Mouse (Mus musculus) gastrocnemius, postnatal 14 days (tissue): Measurements from ENCODE around the gene Spsb4. TPM values are rescaled to one million over a fixed set of nuclear protein-coding genes. Genes with fewer than 3 reads are reported as not detected.

Experiments used
- DNase-seq: peaks from one replicate; pipeline ENCODE4 v3.0.0; 2021; ENCODE audit warnings: mixed read lengths
- intact Hi-C: fragments of 180-260 bp; cut with DNase I; formaldehyde crosslinking; loops from one replicate; pipeline ENCODE4 v1.15.1; 2025; ENCODE audit warnings: low total_unique reads
- total RNA-seq, 2 experiments: library from RNA; stranded (reverse); gene quantifications; 2 replicates each; pipeline ENCODE4 v1.2.3; 2021

Spsb4 gene
- total RNA-seq, 2 experiments from 2014 or later, result 2.6 to 6.3 TPM

GRCm38 (mm10) chr9:96982940-96983339 is 35.7 kb downstream of the Spsb4 start:
- no peak for DNase-seq
- intact Hi-C loops, result no loop called here

- no peak for DNase-seq
- intact Hi-C loops, result no loop called here
Measured at GRCm38 (mm10) chr9:96982351-96982750, 36.3 kb downstream of the Spsb4 start.

GRCm38 (mm10) chr9:96981836-96982235 is 36.8 kb downstream of the Spsb4 start:
- no peak for DNase-seq
- intact Hi-C loops, result no loop called here

- intact Hi-C loops, result no loop called here
- no peak for DNase-seq
Measured at GRCm38 (mm10) chr9:96981121-96981520, 37.5 kb downstream of the Spsb4 start.

- intact Hi-C loops, result no loop called here
- no peak for DNase-seq
Measured at GRCm38 (mm10) chr9:96980037-96980997, 38.3 kb downstream of the Spsb4 start.

- no peak for DNase-seq
- intact Hi-C loops, result no loop called here
Measured at GRCm38 (mm10) chr9:96979417-96980030, 39.1 kb downstream of the Spsb4 start.

- intact Hi-C loops, result no loop called here
- DNase-seq, result no peak
Measured at GRCm38 (mm10) chr9:96978147-96978782, 40.4 kb downstream of the Spsb4 start.

GRCm38 (mm10) chr9:96977287-96978145 is 41.1 kb downstream of the Spsb4 start:
- intact Hi-C loops, result no loop called here
- DNase-seq, result peak; percentile 55

GRCm38 (mm10) chr9:96973091-96973490 is 45.6 kb downstream of the Spsb4 start:
- intact Hi-C loops, result no loop called here
- peak; percentile 40 for DNase-seq

- intact Hi-C loops, result no loop called here
- peak; percentile 88 for DNase-seq
Measured at GRCm38 (mm10) chr9:96971625-96972404, 46.8 kb downstream of the Spsb4 start.

- intact Hi-C loops, result no loop called here
- no peak for DNase-seq
Measured at GRCm38 (mm10) chr9:96967516-96967915, 51.1 kb downstream of the Spsb4 start.

- DNase-seq, result no peak
- intact Hi-C loops, result no loop called here
Measured at GRCm38 (mm10) chr9:96966465-96966864, 52.2 kb downstream of the Spsb4 start.

GRCm38 (mm10) chr9:96963443-96964215 is 55.0 kb downstream of the Spsb4 start:
- intact Hi-C loops, result loop anchor here (5.0 kb wide), 1 partner anchor 54 kb away; the partner anchor contains the start of gene Spsb4
- DNase-seq, result no peak

GRCm38 (mm10) chr9:96962714-96963113 is 55.9 kb downstream of the Spsb4 start:
- no peak for DNase-seq
- intact Hi-C loops, result loop anchor here (5.0 kb wide), 1 partner anchor 55 kb away; the partner anchor contains the start of gene Spsb4

GRCm38 (mm10) chr9:96961986-96962701 is 56.5 kb downstream of the Spsb4 start:
- DNase-seq, result no peak
- intact Hi-C loops, result loop anchor here (1.0 to 5.0 kb wide), 2 partner anchors 55 to 106 kb away; partner anchors contain the start of gene Spsb4

- no peak for DNase-seq
- intact Hi-C loops, result loop anchor here (1.0 to 5.0 kb wide), 2 partner anchors 56 to 107 kb away; partner anchors contain the start of gene Spsb4
Measured at GRCm38 (mm10) chr9:96961006-96961405, 57.6 kb downstream of the Spsb4 start.

GRCm38 (mm10) chr9:96960241-96960640 is 58.4 kb downstream of the Spsb4 start:
- intact Hi-C loops, result loop anchor here (5.0 kb wide), 1 partner anchor 57 kb away; the partner anchor contains the start of gene Spsb4
- DNase-seq, result no peak
